Mouse (Mus musculus): Measurements from ENCODE around the gene Mbd4. TPM values are rescaled to one million over a fixed set of nuclear protein-coding genes. Genes with fewer than 3 reads are reported as not detected.

Gene Mbd4
- polyA plus RNA-seq, 1 experiment = 1.6 TPM

- no peak for DNase-seq (ENCODE audit: low read depth, low spot score)
- WGBS = 82% methylated on average over 8 of the region's 8 CpGs
Measured at GRCm38 (mm10) chr6:115821216-115821993, 31.8 kb downstream of the Mbd4 start.

GRCm38 (mm10) chr6:115818129-115818528 is 35.0 kb downstream of the Mbd4 start:
- 82% methylated on average over 2 of the region's 2 CpGs for WGBS

GRCm38 (mm10) chr6:115815041-115815440 is 38.1 kb downstream of the Mbd4 start:
- WGBS = 80% methylated on average over 4 of the region's 4 CpGs
- no peak for DNase-seq (ENCODE audit: low read depth, low spot score)

More at GRCm38 (mm10) chr6:115818129-115818528, 35.0 kb downstream of the Mbd4 start:
- no peak for DNase-seq (ENCODE audit: low read depth, low spot score)

GRCm38 (mm10) chr6:115814104-115814503 is 39.1 kb downstream of the Mbd4 start:
- WGBS = 41% methylated on average over 4 of the region's 4 CpGs
- DNase-seq (ENCODE audit: low read depth, low spot score) = no peak

- DNase-seq (ENCODE audit: low read depth, low spot score) = no peak
- 73% methylated on average over 8 of the region's 8 CpGs for WGBS
Measured at GRCm38 (mm10) chr6:115811606-115812005, 41.6 kb downstream of the Mbd4 start.

GRCm38 (mm10) chr6:115808488-115809231 is 44.5 kb downstream of the Mbd4 start, which contains the start of gene Rpl32:
Gene Rpl32, minus strand, starts transcription at chr6:115808747.
- under 1% methylated on average over 47 of the region's 47 CpGs for WGBS
- DNase-seq (ENCODE audit: low read depth, low spot score) = peak; percentile 76

GRCm38 (mm10) chr6:115808196-115808487 is 45.0 kb downstream of the Mbd4 start:
- DNase-seq (ENCODE audit: low read depth, low spot score) = no peak
- under 1% methylated on average over 22 of the region's 22 CpGs for WGBS

- 1% methylated on average over 15 of the region's 15 CpGs for WGBS
Measured at GRCm38 (mm10) chr6:115807464-115808195, 45.5 kb downstream of the Mbd4 start.

GRCm38 (mm10) chr6:115804432-115805192 is 48.6 kb downstream of the Mbd4 start:
- 68% methylated on average over 10 of the region's 10 CpGs for WGBS
- no peak for DNase-seq (ENCODE audit: low read depth, low spot score)

More at GRCm38 (mm10) chr6:115807464-115808195, 45.5 kb downstream of the Mbd4 start:
- DNase-seq (ENCODE audit: low read depth, low spot score) = no peak

- DNase-seq (ENCODE audit: low read depth, low spot score) = no peak
- 36% methylated on average over 16 of the region's 16 CpGs for WGBS
Measured at GRCm38 (mm10) chr6:115803541-115804382, 49.4 kb downstream of the Mbd4 start.

- 54% methylated on average over 3 of the region's 3 CpGs for WGBS
Measured at GRCm38 (mm10) chr6:115801811-115802210, 51.4 kb downstream of the Mbd4 start.

GRCm38 (mm10) chr6:115792691-115793215 is 60.4 kb downstream of the Mbd4 start:
- 46% methylated on average over 21 of the region's 21 CpGs for WGBS
- DNase-seq (ENCODE audit: low read depth, low spot score) = no peak

More at GRCm38 (mm10) chr6:115801811-115802210, 51.4 kb downstream of the Mbd4 start:
- no peak for DNase-seq (ENCODE audit: low read depth, low spot score)

GRCm38 (mm10) chr6:115791842-115792686 is 61.1 kb downstream of the Mbd4 start:
- WGBS = 48% methylated on average over 34 of the region's 34 CpGs
- DNase-seq (ENCODE audit: low read depth, low spot score) = no peak

- WGBS = 90% methylated on average over 10 of the region's 10 CpGs
Measured at GRCm38 (mm10) chr6:115791016-115791415, 62.2 kb downstream of the Mbd4 start.

More at GRCm38 (mm10) chr6:115791016-115791415, 62.2 kb downstream of the Mbd4 start:
- no peak for DNase-seq (ENCODE audit: low read depth, low spot score)
